Mouse (Mus musculus) ES-E14 (cell line): Measurements from ENCODE around the gene Oat. TPM values are rescaled to one million over a fixed set of nuclear protein-coding genes. Genes with fewer than 3 reads are reported as not detected.

ENCODE experiments used
- DNase-seq: peaks from one replicate; pipeline ENCODE4 v3.0.0-alpha.2; 2013; ENCODE audit warnings: low read depth, low spot score
- H3K27ac ChIP-seq: 2 replicates; pipeline ENCODE4 v1.5.1; 2012; ENCODE audit warnings: low read depth, mild to moderate bottlenecking, low read length, moderate library complexity, mixed read lengths; ENCODE audit not compliant: poor library complexity, insufficient read depth, severe bottlenecking
- H3K36me3 ChIP-seq: 2 replicates; pipeline ENCODE4 v1.6.1; 2012; ENCODE audit warnings: mild to moderate bottlenecking, low read length, moderate library complexity, mixed read lengths; ENCODE audit not compliant: control insufficient read depth, poor library complexity, insufficient read depth, severe bottlenecking
- H3K4me1 ChIP-seq, 2 experiments: fragments of 150-350 bp in 1 of 2; sonication (generic) in 1 of 2; 2 replicates each; pipeline ENCODE4 v1.6.1; 2012; ENCODE audit warnings: low read length in 2 of 2, mild to moderate bottlenecking in 1 of 2, mixed read lengths in 1 of 2; ENCODE audit not compliant: control insufficient read depth in 2 of 2, insufficient read depth in 2 of 2, poor library complexity in 1 of 2
- H3K4me3 ChIP-seq, 2 experiments: fragments of 150-350 bp in 1 of 2; sonication (generic) in 1 of 2; 2 replicates each; pipeline ENCODE4 v1.5.1; 2012; ENCODE audit warnings: low read length in 2 of 2, low read depth in 1 of 2, mild to moderate bottlenecking in 1 of 2, mixed read lengths in 1 of 2; ENCODE audit not compliant: insufficient read depth in 1 of 2, poor library complexity in 1 of 2, severe bottlenecking in 1 of 2
- H3K9ac ChIP-seq: 2 replicates; pipeline ENCODE4 v1.6.1; 2012; ENCODE audit warnings: low read depth, mild to moderate bottlenecking, low read length, mixed read lengths; ENCODE audit not compliant: poor library complexity, insufficient read depth, severe bottlenecking
- H3K9me3 ChIP-seq: fragments of 150-350 bp; sonication (generic); 2 replicates; pipeline ENCODE4 v1.6.1; 2012; ENCODE audit warnings: low read depth, mild to moderate bottlenecking, low read length; ENCODE audit not compliant: control insufficient read depth, insufficient read depth
- CHD2 ChIP-seq: IDR thresholded peaks from 2 replicates; pipeline ENCODE4 v1.6.1; 2014; ENCODE audit warnings: mild to moderate bottlenecking, low read depth, low read length, inconsistent platforms
- HCFC1 ChIP-seq: IDR thresholded peaks from 2 replicates; pipeline ENCODE4 v1.6.1; 2012; ENCODE audit warnings: low read length, inconsistent platforms, borderline replicate concordance; ENCODE audit not compliant: insufficient read depth
- MAFK ChIP-seq: IDR thresholded peaks from 2 replicates; pipeline ENCODE4 v1.6.1; 2014; ENCODE audit warnings: mild to moderate bottlenecking, low read depth, low read length, inconsistent platforms; ENCODE audit not compliant: insufficient read depth
- ZC3H11A ChIP-seq: IDR thresholded peaks from 2 replicates; pipeline ENCODE4 v1.6.1; 2012; ENCODE audit warnings: low read depth, mild to moderate bottlenecking, inconsistent platforms, low read length, borderline replicate concordance
- ZNF384 ChIP-seq: IDR thresholded peaks from 2 replicates; pipeline ENCODE4 v1.6.1; 2012; ENCODE audit warnings: low read depth, low read length, inconsistent platforms
- in situ Hi-C, 2 experiments: fragments of 600-800 bp; cut with MboI; formaldehyde crosslinking; loops; one replicate each; pipeline ENCODE4 v1.15.1; 2025; ENCODE audit warnings: low sequenced_read_pairs in 2 of 2, inconsistent platforms in 1 of 2; ENCODE audit not compliant: unreplicated experiment in 2 of 2
- total RNA-seq: library from RNA; depleted of rRNA; stranded (reverse); fragments of 300-350 nt; gene quantifications from 2 replicates; pipeline ENCODE4 v1.2.3, GENCODE M21; 2012

The Oat gene
- total RNA-seq, 1 experiment = 60.2 TPM

DNA sequence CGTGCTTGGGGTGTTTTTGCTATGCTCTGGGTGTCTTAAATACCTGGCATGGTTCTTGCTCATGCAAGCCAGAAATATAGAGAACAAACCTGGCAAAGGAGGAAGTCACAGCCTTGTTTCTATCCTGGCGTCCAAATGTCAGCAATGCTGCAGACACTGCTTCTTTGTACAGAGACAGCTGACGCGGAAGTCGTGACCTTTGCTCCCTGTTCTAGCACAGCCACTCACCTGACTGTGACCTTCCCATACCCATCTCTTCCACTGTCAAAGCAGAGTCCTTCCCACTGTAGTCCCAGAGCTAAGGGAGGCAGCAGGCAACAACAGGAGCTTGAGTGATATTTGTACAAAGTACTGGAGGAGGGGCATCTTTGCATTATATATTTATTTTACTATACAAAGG lies 13.4 kb upstream of the Oat start:
- Histone ChIP-seq H3K9me3 (no peaks in the 10 kb centered on the region), H3K27ac (no peak overlapping the region), H3K9ac (no peak overlapping the region), H3K4me3 (no peak overlapping the region), H3K36me3 (no peaks in the 10 kb centered on the region), H3K4me1 (peaks cover 0 to 2% of the 10 kb centered on the region in 2 experiments; a peak in 1 of 4 replicates)
- TF ChIP-seq CHD2 (no peak), HCFC1 (no peak), ZNF384 (no peak), MAFK (no peak), ZC3H11A (no peak)
- DNase-seq = no peak
- in situ Hi-C loops = loop anchor here (10.0 kb wide), 1 partner anchor 1035 kb away; no protein-coding TSS in a partner anchor

DNA sequence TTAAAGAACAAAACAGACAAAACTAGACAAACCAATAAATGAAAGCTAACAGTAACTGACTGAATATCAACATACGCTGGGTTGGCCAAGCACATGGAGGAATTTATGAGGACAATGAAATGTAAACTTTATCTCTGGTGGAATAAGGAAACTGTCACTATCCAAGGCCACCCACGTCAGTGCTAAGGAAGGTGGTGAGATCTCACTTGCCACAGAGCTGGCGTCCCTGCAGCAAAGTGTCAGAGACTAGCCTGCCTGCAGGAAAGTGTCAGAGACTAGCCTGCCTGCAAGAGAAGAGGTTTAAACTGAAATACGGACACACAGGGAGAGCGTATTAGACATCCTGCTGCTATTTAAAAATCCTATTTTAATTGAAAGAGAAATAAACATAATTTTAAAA lies 11.0 kb upstream of the Oat start:
- Histone ChIP-seq H3K36me3 (no peaks in the 10 kb centered on the region), H3K9ac (no peak overlapping the region), H3K27ac (no peak overlapping the region), H3K4me1 (peaks cover 0 to 2% of the 10 kb centered on the region in 2 experiments; a peak in 1 of 4 replicates), H3K9me3 (no peaks in the 10 kb centered on the region), H3K4me3 (no peak overlapping the region)
- TF ChIP-seq HCFC1 (no peak), ZC3H11A (no peak), ZNF384 (no peak), MAFK (no peak), CHD2 (no peak)
- DNase-seq = no peak
- in situ Hi-C loops = no loop called here

DNA sequence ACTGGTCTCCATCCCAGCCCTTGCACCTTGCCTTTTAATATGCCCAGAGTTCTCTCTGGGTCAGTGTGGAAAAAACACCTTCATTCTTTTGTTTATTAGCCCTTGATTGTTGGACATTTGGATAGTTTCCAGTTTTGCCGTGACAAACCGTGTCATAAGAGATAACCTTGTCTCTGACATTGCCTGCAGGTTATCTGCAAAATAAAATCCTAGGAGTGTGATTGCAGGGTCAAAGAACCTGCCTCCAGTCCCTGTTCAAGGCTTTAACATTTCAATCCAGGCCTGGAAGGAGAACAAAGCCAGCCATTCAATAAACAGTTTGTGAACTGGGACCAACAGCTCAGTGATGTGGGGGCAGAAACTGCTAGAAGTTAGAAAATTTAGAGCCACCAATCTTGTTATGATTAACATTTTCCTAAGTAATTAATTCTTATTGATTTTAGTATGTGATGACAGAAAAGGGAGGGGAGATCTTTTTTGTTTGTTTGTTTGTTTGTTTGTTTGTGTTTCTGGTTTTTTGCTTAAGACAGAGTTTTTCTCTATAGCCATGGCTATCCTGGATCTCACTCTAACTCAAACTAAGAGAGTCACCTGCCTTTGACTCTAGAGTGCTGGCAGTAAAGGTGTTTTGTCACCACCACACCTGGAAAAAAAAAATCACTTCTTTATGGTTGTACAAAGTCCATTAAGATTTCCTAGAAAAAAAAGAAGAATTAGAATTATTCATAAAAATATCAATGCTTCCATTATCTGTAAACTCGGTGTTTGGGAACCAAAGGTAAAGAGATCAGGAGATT lies 9.7 kb upstream of the Oat start:
- TF ChIP-seq MAFK (no peak), ZNF384 (no peak), ZC3H11A (no peak), HCFC1 (no peak), CHD2 (no peak)
- in situ Hi-C loops = no loop called here
- Histone ChIP-seq H3K4me3 (no peak overlapping the region), H3K9me3 (no peaks in the 10 kb centered on the region), H3K9ac (no peak overlapping the region), H3K27ac (no peak overlapping the region), H3K4me1 (peaks cover 0 to 2% of the 10 kb centered on the region in 2 experiments; a peak in 1 of 4 replicates), H3K36me3 (no peaks in the 10 kb centered on the region)
- DNase-seq = no peak

DNA sequence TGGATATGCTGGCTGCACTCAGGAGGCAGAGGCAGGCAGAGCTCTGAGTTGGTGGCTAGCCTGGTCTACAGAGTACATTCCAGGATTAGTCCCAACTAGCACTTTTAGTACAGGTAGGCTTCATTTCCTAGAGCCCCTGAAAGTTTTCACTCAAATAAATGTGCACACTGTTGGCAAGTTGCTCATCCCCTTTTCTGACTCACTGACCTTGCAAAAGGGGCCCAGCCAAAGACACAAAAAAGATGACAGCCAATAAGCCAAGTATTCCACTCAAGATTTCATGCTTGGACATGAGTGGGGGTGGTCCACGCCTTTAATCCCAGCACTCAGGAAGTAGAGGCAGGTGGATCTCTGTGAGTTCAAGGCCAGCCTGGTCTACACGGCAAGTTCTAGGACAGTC lies 5.2 kb upstream of the Oat start:
- no peak overlapping the region for H3K27ac ChIP-seq
- H3K9me3 ChIP-seq = no peaks in the 10 kb centered on the region
- H3K9ac ChIP-seq = no peak overlapping the region
- H3K4me1 ChIP-seq = peaks cover 0 to 2% of the 10 kb centered on the region in 2 experiments; a peak in 1 of 4 replicates
- in situ Hi-C loops = no loop called here
- no peak for DNase-seq
- H3K36me3 ChIP-seq = no peaks in the 10 kb centered on the region
- no peak overlapping the region for H3K4me3 ChIP-seq
- TF ChIP-seq CHD2 (no peak), HCFC1 (no peak), MAFK (no peak), ZC3H11A (no peak), ZNF384 (no peak)
